Mouse (Mus musculus) right cerebral cortex, postnatal 10 days (tissue): Measurements from ENCODE around the gene 1700067K01Rik.

Experiments used
- DNase-seq, 2 experiments: peaks; one replicate each; pipeline ENCODE4 v3.0.0; 2021; ENCODE audit warnings: low spot score in 2 of 2

The 1700067K01Rik gene

DNA sequence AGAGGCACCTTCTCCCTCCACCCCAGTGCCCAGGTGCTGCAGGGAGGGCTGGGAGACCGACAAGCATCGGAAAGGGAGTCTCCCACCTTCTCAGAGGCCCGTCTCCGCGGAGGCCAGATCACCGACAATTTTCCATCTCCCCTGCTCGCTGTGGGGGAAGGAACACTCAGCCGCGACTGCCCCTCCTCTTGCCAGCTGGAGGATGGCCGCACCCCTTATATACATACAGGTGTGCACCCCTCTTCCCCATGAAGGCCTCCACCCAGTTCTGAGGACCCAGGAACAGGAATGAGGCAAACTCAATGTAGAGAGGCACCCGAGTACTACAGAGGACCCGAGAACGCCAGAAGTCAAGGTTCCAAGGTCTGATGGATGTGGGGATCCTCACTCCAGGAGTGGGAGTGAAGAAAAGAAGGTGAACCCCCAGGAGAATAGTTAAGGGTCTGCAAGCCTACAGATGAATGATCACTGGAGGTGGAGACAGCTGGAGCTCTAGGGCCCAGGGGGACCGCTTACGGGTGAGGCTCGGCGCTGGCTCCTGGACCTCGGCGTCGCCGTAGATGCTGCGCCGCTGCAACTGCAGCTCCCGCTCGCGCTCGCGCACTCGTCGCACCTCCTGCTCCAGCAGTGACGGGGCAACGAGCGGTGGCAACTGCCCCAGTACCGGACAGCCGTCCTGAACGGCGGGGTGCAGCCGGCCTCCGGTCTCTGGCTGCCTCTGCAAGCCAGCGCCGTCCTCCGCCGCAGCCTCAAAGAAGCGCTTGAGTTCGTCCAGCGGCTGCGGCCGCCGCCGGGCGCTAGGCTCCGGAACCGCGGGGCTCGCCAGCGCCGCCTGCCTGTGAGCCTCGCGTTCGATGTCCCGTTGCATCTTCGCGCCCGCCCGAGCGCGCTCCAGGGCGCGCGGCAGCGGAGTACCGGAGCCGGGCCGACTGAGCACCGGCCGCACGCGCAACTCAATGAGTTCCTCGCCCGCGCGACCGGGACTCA is 9.6 kb downstream of the 1700067K01Rik start:
- DNase-seq: peak; percentile 74 to 79

DNA sequence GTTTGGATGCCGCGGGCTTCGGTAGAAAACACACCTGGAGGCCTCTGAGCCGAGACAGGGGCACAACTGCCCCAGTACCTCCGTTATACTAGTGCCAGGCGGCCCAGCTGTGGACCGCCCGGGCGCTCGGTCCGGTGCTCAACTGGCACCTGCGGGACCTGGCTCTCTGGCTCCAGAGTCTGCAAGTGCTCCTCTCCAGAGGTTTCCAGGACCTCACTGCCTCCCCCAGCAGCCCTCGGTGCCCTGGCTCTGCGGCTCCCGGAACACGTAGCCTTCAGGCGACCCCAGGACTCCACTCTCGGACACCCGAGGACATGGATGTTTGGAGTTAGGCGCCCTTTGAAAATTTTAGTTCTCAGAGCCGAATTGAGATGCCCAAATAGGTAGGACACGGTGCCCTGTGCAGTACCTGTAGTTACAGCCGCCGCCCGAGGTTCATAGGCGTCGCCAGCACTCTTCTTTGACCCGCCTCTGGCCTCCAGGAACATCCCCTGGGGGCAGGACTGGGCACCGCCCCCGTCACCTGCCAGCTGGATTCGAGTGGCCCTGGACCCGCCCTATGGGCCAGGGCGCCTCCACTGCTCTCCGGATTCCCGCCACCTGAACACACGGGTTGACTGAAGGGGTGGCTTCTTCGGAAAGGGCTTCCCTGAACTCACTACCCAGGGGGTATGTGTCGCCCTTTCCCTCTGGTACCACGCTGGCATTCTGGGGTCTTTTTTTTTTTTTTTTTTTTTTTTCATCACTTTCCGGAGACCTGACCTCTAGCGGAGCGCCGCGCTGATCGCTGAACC is 10.6 kb downstream of the 1700067K01Rik start, which contains the start of gene 2210011C24Rik:
Gene 2210011C24Rik, minus strand, starts transcription at position 467 of the 794 bp plus-strand sequence.
- DNase-seq: no peak

DNA sequence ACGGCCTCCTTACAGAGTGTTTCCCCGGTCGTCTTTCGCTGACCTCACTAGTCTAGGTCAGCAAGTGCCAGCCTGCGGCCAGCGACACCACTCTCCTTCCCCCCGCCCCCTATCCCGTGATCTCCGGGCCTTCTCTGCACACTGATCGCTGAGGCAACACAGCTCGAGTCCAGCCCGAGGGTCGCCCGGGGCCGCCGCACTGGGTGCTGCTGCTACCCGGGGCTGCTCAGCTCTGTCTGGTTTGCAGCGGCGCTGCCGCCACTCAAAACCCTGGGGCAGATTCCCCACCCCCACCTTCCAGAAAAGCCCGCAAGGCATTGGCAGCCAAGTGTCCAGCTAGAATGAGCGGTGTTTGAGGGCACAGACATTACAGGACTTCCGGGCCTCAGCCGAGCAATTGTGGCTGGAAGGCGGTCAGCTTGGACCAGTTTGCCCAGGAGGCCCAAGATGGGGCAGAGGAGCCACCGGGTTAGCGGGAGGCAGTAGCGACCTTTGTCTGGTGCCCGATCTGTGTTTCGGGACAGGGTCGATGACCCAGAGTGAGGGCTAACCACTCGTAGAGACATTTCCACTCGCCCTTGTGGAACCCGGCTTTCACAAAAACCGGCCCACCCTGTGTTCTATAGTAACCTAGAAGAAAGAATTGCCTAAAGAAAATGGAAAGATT is 11.3 kb downstream of the 1700067K01Rik start:
- no peak for DNase-seq

DNA sequence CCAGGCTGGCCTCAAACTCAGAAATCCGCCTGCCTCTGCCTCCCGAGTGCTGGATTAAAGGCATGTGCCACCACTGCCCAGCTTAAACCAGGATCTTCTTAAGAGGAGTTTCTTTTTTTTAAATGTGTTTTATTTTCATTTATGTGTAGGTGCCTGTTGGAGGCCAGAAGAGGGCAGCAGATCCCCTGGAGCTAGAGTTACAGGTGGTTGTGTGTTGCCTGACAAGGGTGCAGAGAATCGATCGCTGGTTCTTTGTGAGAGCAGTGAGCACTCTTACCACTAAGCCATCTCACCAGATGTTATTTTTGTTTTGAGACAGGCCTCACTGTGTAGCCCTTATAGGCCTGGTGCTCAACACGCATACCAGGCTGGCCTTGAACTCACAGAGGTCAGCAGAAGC is 14.5 kb downstream of the 1700067K01Rik start:
- DNase-seq: no peak

DNA sequence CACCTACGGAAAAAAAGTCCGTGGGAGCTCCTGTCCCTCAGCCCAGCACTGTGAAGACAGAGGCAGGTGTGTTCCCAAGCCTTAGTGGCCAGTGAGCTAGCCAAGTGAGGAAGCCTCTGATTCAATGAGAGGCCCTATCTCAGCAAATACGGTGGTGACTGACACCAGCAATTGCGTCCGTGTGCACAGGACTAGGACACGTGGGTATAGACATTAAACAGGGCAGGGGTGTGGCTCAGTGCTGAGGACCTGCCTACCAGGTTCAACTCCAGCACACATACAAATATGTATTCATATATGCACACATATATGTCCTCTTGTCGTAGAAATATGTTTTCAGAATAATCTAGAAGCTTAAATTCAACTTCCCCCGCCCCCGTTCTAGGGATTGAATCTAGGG is 18.4 kb downstream of the 1700067K01Rik start:
- no peak for DNase-seq

DNA sequence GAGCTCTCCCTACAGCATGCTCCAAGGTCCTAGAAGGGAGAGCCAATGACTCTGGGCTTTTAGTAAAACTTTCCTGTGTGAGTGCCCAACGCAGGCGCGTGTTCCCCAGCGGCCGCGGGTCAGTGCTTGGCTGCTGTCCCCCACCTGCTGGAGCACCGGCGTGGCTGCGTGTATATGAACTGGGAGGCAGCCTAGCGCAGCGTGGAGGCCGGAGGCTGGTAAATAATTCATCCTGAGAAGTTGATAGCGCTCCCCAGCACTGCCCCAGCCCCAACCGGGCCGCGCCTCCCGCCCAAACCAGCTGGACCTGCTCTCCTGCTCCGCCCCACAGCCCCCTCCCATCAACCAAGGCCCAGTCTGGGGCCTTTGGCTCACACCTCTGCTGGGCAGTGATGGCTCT is 19.8 kb downstream of the 1700067K01Rik start, which contains the start of gene Palm3:
Gene Palm3, plus strand, starts transcription at position 376 of the 400 bp plus-strand sequence.
- no peak for DNase-seq

DNA sequence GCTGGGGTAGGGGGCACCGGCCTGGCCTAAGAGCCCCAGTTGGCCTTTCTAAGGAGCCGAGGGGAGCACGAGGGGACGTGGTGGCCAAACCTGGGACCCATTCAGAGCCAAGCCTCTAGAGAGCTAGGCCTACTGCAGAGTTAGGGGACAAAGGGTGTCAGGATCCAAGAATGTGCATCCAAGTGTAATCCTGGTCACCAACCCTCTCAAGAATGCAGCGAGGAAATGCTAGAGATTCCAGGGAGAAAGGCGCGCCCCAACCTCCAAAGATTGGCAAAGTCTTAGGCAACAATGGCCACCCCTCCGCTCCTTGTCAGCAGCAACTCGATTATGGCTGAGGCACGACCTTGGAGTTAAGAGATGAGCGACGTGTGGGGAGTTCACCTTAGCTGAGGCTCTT is 20.3 kb downstream of the 1700067K01Rik start:
- no peak for DNase-seq

DNA sequence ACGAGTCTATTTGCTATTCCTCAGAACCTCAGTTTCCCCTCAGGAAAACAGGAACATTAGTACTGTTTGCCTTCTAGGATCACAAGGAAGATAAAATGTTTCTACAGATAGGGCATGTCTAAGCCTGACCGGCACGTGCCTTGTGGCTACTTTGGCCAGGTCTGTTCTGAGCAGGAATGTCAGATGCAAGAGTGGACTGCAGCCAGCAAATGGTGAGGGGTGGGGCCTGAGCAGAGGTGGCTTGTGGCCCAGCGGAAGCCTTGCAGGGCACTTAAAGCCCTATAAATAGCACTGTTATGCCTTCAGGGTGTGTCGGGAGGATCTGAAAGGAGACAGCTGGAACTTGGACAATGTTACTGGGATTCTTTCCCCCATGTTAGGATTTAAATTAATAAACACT is 21.8 kb downstream of the 1700067K01Rik start:
- DNase-seq: no peak

DNA sequence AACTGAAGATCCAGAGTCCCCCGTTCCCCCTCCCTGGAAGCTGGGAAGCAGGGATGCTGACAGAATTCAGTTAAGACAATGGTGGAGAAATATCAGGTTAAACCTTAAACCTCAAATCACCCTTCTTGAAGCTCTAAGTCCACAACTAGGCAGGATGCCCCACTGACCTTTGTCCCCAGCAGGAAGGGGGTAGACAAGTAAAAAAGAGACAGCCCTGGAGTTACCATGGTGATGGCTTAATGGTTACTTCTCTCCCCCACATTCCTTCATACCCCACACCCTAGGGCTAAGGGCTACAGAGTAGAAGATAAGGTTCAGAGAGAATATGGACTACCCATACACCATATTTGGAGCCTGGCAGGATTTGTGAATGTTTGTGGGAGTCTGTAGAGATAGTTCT is 22.3 kb downstream of the 1700067K01Rik start:
- DNase-seq: no peak

DNA sequence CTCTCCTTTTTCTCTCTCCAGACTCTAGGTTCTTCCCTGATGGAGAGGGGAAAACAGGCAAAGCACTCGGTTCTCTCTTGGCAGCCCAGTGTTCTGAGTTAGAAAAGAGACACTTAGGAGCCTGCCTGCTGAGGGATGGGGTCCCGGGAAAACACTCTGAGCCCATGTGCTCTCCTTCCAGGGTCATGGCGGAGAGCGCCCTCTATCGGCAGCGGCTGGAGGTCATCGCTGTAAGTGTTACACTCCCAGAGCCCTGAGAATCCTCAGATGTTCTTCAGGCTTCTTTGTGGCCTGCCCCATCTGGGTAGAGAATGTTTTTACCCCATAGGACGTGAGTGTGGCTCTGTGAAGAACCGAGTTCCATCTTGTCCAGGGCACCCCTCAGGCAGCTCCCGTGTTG is 22.9 kb downstream of the 1700067K01Rik start:
- DNase-seq: peak in 1 of 2 experiments; percentile 55

DNA sequence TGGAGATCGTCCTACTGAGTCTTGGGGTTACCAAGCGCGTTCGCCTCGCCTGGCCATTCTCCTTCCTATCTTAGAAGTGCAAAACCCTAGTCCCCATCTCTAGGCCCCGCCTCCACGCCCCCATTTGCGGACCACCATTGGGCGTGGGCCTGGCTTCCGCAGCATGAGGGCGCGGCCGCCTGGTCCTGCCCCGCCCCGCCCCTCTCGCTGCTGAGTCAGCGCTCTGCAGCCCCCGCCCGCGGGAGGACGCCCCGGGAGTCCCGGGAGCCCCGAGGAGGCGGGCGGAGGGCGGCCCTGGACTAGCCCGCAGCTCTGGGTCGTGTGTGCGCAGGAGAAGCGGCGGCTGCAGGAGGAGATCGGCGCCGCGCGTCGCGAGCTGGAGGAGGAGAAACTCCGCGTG is 24.6 kb downstream of the 1700067K01Rik start:
- DNase-seq: peak; percentile 70 to 76

DNA sequence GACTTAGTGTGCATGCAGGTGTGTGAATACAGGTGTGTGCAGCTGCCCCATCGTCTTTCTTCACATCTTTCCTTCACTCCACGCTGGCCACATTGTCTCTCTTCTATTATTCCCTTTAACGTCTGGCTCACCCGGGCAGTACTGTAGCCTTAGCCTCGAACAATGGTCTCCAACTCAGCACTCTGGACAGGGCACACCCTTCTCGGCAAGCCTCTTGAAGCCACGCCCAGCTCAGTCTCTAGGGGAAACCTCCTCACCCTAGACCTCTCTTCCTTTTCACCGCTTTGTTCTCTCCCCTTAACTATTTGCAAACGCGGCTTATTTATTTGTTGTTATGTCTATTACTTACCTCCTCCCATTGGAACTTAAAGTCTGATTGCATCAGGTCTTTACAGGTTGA is 26.1 kb downstream of the 1700067K01Rik start:
- DNase-seq: no peak

DNA sequence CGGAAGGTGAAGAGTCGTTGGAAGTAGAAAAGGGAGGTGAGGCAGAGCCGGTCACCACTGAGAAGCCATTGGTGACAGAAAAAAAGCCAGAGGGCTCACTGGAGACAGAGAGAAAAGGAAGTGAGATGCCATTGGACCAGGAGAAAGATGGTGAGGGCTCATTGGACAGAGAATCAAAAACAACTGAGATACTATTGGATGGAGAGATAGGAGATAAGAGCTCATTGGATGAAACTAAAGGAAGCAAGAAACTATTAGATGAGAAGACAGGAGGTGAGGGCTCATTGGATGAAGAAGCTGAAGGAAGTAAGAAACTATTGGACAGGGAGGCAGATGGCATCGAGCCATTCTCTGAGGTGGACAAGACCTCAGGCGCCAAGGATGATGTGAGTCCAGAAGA is 28.0 kb downstream of the 1700067K01Rik start:
- no peak for DNase-seq

DNA sequence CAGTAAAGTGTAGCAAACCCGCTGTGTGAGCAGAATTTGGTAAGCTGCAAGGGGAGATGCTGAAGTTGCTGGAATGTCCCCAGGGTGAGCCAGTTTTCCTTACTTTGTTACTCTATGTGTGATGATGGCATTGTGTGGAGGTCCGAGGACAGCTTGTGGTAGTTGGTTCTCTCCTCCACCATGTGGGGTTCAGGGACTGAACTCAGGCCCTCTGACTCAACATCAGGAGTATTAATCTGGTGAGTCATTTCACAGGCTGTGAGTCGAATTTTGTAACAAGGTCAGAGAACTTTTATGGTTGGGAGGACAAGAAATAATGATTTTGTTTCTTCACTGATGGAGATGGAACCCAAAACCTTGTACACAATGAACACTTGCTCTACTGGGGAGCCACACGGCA is 31.5 kb downstream of the 1700067K01Rik start:
- no peak for DNase-seq

DNA sequence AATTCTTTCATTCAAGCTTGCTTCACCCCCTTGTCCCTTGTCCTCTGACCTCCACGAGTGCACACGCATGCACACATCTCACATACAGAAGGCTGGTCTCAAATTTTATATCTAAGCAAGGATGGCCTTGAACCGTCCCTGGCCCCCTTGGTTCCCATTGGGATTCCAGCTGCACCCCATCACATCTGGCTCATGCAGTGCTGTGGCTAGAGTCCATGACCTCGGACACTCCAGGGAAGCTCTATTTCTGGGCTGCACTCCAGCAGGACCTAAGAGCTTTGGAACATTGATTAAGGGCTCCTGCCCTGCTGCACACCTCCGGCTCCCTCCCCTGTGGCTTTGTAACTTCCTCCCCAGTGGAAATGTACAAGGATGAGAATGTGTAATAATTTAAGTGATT is 36.7 kb downstream of the 1700067K01Rik start:
- no peak for DNase-seq

DNA sequence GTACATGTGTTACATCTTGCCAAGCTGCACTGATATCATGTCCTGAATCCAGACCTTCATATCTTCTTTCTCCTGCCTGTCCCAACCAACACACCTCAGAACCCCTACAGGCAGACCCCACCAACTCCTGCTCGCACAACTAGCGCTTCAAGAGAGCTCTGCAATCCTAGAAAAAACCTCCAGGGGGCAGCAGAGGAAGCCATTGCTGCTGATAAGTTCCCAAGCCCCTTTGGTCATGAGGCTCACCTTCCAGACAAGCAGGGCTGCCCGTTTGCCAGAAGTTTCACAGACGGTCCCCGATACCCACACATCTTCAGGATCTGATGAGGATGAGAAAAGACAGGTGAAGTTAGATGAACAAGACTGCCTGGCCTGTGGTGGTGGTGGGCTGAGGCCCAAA is 37.7 kb downstream of the 1700067K01Rik start:
- peak; percentile 69 to 81 for DNase-seq

DNA sequence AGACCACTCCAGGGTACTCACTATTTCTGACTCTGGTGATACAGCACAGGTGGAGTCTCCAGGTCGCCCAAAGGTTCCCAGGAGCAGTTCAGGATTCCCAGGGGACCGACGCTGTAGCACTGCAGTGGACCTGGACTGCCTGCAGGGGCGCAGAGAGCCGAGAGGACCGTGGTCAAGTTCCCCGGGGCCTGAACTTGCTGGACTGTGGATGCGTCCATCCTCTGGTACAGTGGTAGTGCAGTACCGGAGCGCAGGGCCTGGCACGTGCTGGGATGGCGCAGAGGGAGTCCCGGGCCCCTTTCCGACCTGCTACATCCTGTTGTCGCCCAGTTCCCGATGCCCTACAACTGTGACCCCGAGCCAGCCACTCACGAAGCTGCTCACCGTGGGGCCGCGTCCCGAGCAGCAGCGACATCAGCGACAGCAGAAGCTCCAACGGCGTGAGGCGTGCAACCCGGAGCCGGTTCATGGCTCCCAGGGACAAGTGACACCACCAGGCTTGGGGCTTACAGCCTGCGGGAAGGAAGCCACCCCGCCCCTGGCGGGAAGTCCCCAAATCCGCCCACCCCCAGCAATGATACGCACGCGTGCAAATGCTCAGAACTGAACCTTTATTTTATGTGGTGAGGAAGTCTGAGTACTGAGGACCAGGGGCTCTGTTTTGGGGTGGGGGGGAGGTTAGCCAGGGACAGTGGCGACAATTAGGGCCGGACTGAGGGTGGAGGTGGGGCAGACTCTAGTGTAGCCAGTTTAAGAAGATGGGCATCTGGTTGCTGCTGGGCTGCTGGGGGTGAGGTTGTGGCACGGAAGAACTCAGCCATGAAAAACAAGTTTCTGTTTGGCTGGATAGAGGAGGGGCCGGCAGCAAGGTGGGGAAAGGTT is 41.0 kb downstream of the 1700067K01Rik start, which contains the start of gene Il27ra:
Gene Il27ra, minus strand, starts transcription at position 524 of the 882 bp plus-strand sequence.
- DNase-seq: peak; percentile 47 to 59

DNA sequence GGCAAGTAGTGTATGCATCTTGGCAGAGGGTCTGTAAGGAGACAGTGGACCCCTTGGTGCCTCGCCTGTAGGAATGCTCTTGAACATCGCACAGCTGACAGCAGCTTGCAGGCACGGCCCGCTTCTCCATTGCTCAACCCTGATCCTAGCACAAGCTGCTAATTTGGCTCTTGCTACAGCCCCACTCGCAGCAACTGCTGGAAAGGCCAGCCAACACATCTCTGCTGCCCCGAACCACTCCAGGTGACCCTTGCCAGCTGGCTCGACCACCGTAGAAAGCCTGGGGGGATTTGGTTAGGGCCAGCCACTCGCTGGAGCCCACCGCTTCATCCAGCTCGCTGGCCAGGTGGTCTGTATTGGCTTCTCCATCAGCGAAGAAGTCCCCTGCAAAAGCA is 41.6 kb downstream of the 1700067K01Rik start:
- DNase-seq: no peak

DNA sequence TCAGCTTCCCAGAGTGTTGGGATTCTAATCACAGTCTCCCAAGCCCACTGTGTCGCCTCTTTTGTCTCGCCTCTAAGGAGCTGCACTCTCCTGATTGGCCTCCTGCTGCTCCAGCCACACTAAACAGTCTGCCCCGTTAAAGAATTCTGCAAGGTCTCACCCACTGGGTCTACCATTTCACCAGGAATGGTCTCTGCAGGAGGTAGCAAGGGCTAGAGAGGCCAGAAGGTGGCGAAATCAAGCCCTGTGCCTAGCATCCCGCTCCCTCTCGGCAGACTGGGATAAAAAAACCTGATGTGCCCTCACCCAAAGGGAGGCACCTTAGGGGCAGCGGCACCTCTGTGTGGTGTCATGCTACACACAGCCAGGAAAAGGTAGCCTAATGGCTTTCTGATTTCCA is 42.8 kb downstream of the 1700067K01Rik start:
- DNase-seq: no peak

DNA sequence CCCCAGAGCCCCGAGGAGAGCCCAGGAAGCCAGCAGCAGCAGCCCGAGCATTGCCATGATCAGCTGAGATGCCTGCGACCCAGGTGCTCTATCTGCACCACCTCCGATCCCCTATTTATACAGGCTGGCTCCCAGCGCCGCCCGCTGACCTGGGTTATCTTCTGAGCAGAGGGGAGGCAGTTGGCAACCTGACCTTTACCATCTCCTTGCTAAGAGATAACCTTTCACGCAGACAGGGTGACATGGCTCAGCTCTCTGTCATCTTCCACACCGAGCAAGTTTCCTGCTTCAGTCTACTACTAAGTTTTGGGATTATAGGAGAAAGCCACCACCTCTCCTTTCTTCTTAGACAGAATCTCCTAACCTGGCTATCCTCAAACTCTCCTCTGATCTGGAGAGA is 43.6 kb downstream of the 1700067K01Rik start, which contains the start of gene Rln3:
Gene Rln3, minus strand, starts transcription at position 101 of the 400 bp plus-strand sequence.
- no peak for DNase-seq

DNA sequence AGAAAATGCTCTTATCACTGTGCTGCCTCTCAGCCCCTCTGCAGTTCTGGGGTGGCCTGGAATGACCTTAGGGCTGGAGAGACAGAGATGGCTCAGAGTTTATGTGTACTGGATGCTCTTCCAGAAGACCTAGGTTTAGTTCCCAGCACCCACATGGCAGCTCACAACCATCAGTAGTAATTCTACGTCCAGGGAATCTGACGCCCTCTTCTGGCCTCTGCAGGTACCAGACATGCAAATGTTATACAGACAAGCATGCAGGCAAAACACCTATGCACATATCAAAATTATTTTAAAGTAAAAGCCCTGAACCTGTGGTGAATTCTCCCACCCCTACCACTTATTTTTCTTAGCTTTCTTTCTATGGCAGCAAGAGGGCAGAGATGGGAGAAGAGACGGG is 45.2 kb downstream of the 1700067K01Rik start:
- no peak for DNase-seq
